Mouse (Mus musculus) forebrain, embryonic 15.5 days (tissue): ENCODE results near the gene Akap13. TPM values are rescaled to one million over a fixed set of nuclear protein-coding genes. Genes with fewer than 3 reads are reported as not detected.

ENCODE experiments used
- ATAC-seq: fragments of 200-750 bp; cut with Nextera tagmentation; replicated peaks from 2 replicates; pipeline ENCODE4 v1.8.0; 2017; ENCODE audit warnings: mild to moderate bottlenecking, moderate TSS enrichment, moderate library complexity
- H3K27ac ChIP-seq: fragments of 300-500 bp; sonication (generic); replicated peaks from 2 replicates; pipeline ENCODE4 v1.5.1; 2015; ENCODE audit warnings: mild to moderate bottlenecking, inconsistent platforms
- H3K27me3 ChIP-seq: fragments of 300-500 bp; sonication (generic); 2 replicates; pipeline ENCODE4 v1.6.1; 2015; ENCODE audit warnings: inconsistent platforms
- H3K36me3 ChIP-seq: fragments of 300-500 bp; sonication (generic); 2 replicates; pipeline ENCODE4 v1.6.1; 2015; ENCODE audit warnings: mild to moderate bottlenecking, inconsistent platforms
- H3K4me1 ChIP-seq: fragments of 300-500 bp; sonication (generic); 2 replicates; pipeline ENCODE4 v1.6.1; 2015; ENCODE audit warnings: inconsistent platforms
- H3K4me2 ChIP-seq: fragments of 300-500 bp; sonication (generic); replicated peaks from 2 replicates; pipeline ENCODE4 v1.6.1; 2015; ENCODE audit warnings: mild to moderate bottlenecking, inconsistent platforms
- H3K4me3 ChIP-seq: fragments of 300-500 bp; sonication (generic); 2 replicates; pipeline ENCODE4 v1.5.1; 2015; ENCODE audit warnings: mild to moderate bottlenecking, inconsistent platforms
- H3K9ac ChIP-seq: fragments of 300-500 bp; sonication (generic); replicated peaks from 2 replicates; pipeline ENCODE4 v1.6.1; 2015; ENCODE audit warnings: mild to moderate bottlenecking, inconsistent platforms
- H3K9me3 ChIP-seq: fragments of 300-500 bp; sonication (generic); 2 replicates; pipeline ENCODE4 v1.6.1; 2016; ENCODE audit warnings: inconsistent platforms
- WGBS: fragments of 180-500 bp; shearing (Covaris S2); methylation state at CpG from one replicate; pipeline ENCODE4 v1.1.7; 2015; ENCODE audit warnings: mixed read lengths; 5-methylcytosine and 5-hydroxymethylcytosine counted together
- polyA plus RNA-seq: library from polyadenylated mRNA; unstranded; fragments of >200 nt; fragmentation: Nextera tagmentation; extraction: Ambion mirVana; gene quantifications from 2 replicates; pipeline ENCODE4 v1.2.1, GENCODE M21; 2015

Akap13 gene
- polyA plus RNA-seq = 13.3 and 13.6 TPM in 2 replicates

- Histone ChIP-seq H3K27ac (peak within 1 kb of the TSS; percentile 91), H3K9ac (peak within 1 kb of the TSS; percentile 71), H3K27me3 (no peaks in the 10 kb centered on the region), H3K4me1 (0 out of 2 replicates have a peak, but pooled peaks cover 11% of the 10 kb centered on the region), H3K4me3 (peak within 1 kb of the TSS; percentile 71), H3K9me3 (no peaks in the 10 kb centered on the region), H3K4me2 (peak within 1 kb of the TSS; percentile 71), H3K36me3 (no peaks in the 10 kb centered on the region)
- peak; percentile 100 for ATAC-seq
- under 1% methylated on average over 90 of the region's 94 CpGs for WGBS
These were observed at the start of gene Akap13 for GRCm38 (mm10) chr7:75455223-75456151. TSS of gene Akap13 (plus strand) at chr7:75455534.

- Histone ChIP-seq H3K27ac (no peak overlapping the region), H3K9me3 (no peaks in the 10 kb centered on the region), H3K4me2 (no peak overlapping the region), H3K4me1 (no peaks in the 10 kb centered on the region), H3K9ac (no peak overlapping the region), H3K36me3 (no peaks in the 10 kb centered on the region), H3K4me3 (no peak overlapping the region), H3K27me3 (no peaks in the 10 kb centered on the region)
- ATAC-seq = no peak
- 87% methylated on average over 3 of the region's 3 CpGs for WGBS
These were observed 44.7 kb upstream of the Akap13 start for GRCm38 (mm10) chr7:75410641-75411040.

DNA sequence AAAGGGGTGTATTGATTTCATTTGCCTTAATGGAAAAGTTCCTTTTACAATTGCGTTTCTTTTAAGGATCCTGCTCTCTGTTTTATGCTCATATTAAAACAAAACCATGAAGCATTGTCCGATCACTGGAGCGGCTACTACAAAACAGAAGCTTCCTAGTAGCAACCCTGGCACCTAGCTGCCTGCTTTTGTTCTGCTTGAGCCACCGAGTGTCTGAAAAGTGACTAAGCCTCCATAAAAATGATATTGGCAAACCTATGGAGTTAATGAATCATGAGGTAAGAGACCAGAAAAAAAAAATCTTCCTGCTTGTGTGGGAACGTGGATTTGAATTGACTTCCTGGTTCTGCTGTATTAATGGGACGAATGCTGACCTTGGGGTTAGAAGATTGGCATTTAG lies 44.1 kb upstream of the Akap13 start:
- 78% methylated on average over 6 of the region's 6 CpGs for WGBS
- Histone ChIP-seq H3K9ac (no peak overlapping the region), H3K4me2 (no peak overlapping the region), H3K27ac (no peak overlapping the region), H3K9me3 (no peaks in the 10 kb centered on the region), H3K36me3 (no peaks in the 10 kb centered on the region), H3K4me3 (no peak overlapping the region), H3K27me3 (no peaks in the 10 kb centered on the region), H3K4me1 (no peaks in the 10 kb centered on the region)
- ATAC-seq = no peak

DNA sequence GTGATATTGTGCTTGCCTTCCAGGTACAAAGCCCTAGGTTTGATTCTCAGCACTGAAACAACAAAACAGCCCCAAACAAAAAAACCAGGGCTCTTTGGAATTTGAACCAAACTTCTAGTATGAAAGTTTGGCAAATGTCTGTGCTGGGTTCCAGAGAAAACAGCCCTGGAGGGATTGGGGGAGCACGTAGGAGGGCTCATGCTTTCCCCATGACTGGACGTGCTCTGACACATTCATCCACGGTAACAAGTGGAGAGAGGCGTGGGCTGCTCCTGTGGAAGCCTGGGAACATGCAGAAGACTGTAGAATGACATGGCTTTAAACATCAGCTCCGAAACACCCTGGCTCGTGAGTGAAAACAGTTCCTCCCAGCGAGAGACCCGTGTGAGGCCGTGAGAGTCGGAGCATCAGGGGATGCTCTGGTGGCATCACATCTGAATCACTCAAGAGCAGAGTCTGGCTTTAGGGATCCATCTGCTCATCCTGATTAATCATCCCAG lies 43.3 kb upstream of the Akap13 start:
- H3K27me3 ChIP-seq = no peaks in the 10 kb centered on the region
- ATAC-seq = no peak
- H3K9me3 ChIP-seq = no peaks in the 10 kb centered on the region
- H3K4me3 ChIP-seq = no peak overlapping the region
- H3K27ac ChIP-seq = no peak overlapping the region
- 89% methylated on average over 10 of the region's 10 CpGs for WGBS
- H3K4me2 ChIP-seq = no peak overlapping the region
- H3K36me3 ChIP-seq = no peaks in the 10 kb centered on the region
- no peak overlapping the region for H3K9ac ChIP-seq
- no peaks in the 10 kb centered on the region for H3K4me1 ChIP-seq

DNA sequence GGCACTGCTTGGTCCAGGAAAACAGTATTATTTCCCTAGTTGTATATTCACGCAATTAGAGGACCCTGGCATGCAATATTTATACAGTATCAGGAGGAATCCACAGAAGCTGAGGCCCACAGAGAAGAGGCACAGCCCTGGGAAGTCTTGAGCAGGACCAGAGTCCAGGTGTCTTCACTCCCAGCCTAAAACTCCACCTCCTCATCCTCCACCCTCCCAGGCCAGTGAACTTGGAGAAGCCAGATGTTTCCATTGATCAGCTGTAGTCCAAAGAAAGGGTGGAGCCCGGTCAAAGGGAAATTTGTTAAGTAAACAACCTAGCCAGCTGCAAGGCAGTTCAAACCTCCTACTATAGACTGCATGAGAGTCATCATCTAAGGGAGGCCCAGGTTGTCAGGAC lies 42.8 kb upstream of the Akap13 start:
- ATAC-seq = no peak

GRCm38 (mm10) chr7:75413903-75414302 lies 41.4 kb upstream of the Akap13 start:
- Histone ChIP-seq H3K36me3 (no peaks in the 10 kb centered on the region), H3K4me1 (no peaks in the 10 kb centered on the region), H3K4me3 (no peak overlapping the region), H3K9ac (no peak overlapping the region), H3K4me2 (no peak overlapping the region), H3K9me3 (no peaks in the 10 kb centered on the region), H3K27ac (no peak overlapping the region), H3K27me3 (no peaks in the 10 kb centered on the region)
- 5% methylated on average over 6 of the region's 6 CpGs for WGBS
- ATAC-seq = no peak

More for the DNA sequence above, 42.8 kb upstream of the Akap13 start:
- Histone ChIP-seq H3K9ac (no peak overlapping the region), H3K4me3 (no peak overlapping the region), H3K36me3 (no peaks in the 10 kb centered on the region), H3K4me1 (no peaks in the 10 kb centered on the region), H3K4me2 (no peak overlapping the region), H3K27me3 (no peaks in the 10 kb centered on the region), H3K27ac (no peak overlapping the region), H3K9me3 (no peaks in the 10 kb centered on the region)
- WGBS = 81% methylated on average over 2 of the region's 2 CpGs

- no peak overlapping the region for H3K4me2 ChIP-seq
- no peaks in the 10 kb centered on the region for H3K4me1 ChIP-seq
- 2% methylated on average over 3 of the region's 3 CpGs for WGBS
- no peaks in the 10 kb centered on the region for H3K9me3 ChIP-seq
- H3K9ac ChIP-seq = no peak overlapping the region
- no peaks in the 10 kb centered on the region for H3K27me3 ChIP-seq
- no peak overlapping the region for H3K4me3 ChIP-seq
- no peaks in the 10 kb centered on the region for H3K36me3 ChIP-seq
- H3K27ac ChIP-seq = no peak overlapping the region
- ATAC-seq = no peak
These were observed 41.0 kb upstream of the Akap13 start for GRCm38 (mm10) chr7:75414316-75414715.

- H3K27me3 ChIP-seq = no peaks in the 10 kb centered on the region
- no peak overlapping the region for H3K4me3 ChIP-seq
- no peak overlapping the region for H3K27ac ChIP-seq
- H3K9me3 ChIP-seq = no peaks in the 10 kb centered on the region
- ATAC-seq = no peak
- no peaks in the 10 kb centered on the region for H3K4me1 ChIP-seq
- H3K36me3 ChIP-seq = no peaks in the 10 kb centered on the region
- 39% methylated on average over 4 of the region's 4 CpGs for WGBS
- H3K9ac ChIP-seq = no peak overlapping the region
- H3K4me2 ChIP-seq = no peak overlapping the region
These were observed 40.0 kb upstream of the Akap13 start for GRCm38 (mm10) chr7:75415166-75415881.

- Histone ChIP-seq H3K27ac (no peak overlapping the region), H3K4me2 (no peak overlapping the region), H3K9ac (no peak overlapping the region), H3K4me3 (no peak overlapping the region), H3K9me3 (no peaks in the 10 kb centered on the region), H3K4me1 (no peaks in the 10 kb centered on the region), H3K27me3 (no peaks in the 10 kb centered on the region), H3K36me3 (no peaks in the 10 kb centered on the region)
- WGBS = 91% methylated on average over 7 of the region's 7 CpGs
- ATAC-seq = no peak
These were observed 39.3 kb upstream of the Akap13 start for GRCm38 (mm10) chr7:75415882-75416585.

DNA sequence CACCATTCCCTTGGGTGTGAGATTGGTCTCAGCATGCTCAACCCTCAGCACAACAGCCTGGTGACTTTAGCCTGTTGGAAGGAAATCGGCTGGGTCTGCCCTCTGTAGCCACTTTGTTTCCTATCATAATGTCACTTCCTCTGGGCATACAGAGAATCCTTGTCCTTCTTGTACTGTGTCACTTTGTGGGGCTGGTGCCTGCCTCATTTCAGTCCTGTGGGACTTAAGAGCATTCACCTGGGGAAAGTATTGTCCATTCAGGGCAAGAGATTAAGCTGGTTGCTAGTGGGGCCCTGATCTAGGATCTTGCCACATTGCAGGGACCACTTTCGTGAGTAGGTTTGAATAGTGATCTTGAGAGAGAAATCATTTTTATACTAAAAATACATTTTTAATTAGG lies 34.4 kb upstream of the Akap13 start:
- Histone ChIP-seq H3K4me3 (no peak overlapping the region), H3K9ac (no peak overlapping the region), H3K27ac (no peak overlapping the region), H3K27me3 (no peaks in the 10 kb centered on the region), H3K4me2 (no peak overlapping the region), H3K36me3 (no peaks in the 10 kb centered on the region), H3K4me1 (no peaks in the 10 kb centered on the region), H3K9me3 (no peaks in the 10 kb centered on the region)
- ATAC-seq = no peak
- 87% methylated on average over 2 of the region's 2 CpGs for WGBS

- Histone ChIP-seq H3K36me3 (no peaks in the 10 kb centered on the region), H3K9ac (no peak overlapping the region), H3K4me1 (no peaks in the 10 kb centered on the region), H3K27ac (no peak overlapping the region), H3K27me3 (no peaks in the 10 kb centered on the region), H3K9me3 (no peaks in the 10 kb centered on the region), H3K4me3 (no peak overlapping the region), H3K4me2 (no peak overlapping the region)
- ATAC-seq = no peak
- 56% methylated on average over 7 of the region's 7 CpGs for WGBS
These were observed 31.2 kb upstream of the Akap13 start for GRCm38 (mm10) chr7:75424121-75424520.

DNA sequence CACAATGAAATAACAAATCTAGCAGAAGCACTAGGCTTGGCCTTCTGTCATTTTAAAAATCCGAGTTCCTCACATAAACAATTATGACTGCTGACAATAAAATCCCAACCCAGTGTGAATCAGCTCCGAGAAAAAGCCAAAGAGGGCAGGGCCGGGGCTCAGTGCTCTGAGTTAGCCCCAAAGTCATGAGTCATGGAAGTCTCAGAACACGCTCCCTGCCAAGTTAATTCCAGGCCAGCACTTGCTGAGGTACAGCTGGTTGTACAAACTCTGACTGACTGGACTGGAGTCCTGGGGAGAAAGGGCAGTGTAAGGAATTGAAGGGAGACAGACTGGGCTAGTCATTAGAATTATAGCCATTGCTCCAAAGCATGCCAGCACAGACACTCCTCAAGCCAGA lies 28.0 kb upstream of the Akap13 start:
- Histone ChIP-seq H3K4me1 (no peaks in the 10 kb centered on the region), H3K27ac (no peak overlapping the region), H3K36me3 (no peaks in the 10 kb centered on the region), H3K9ac (no peak overlapping the region), H3K4me3 (no peak overlapping the region), H3K27me3 (no peaks in the 10 kb centered on the region), H3K9me3 (no peaks in the 10 kb centered on the region), H3K4me2 (no peak overlapping the region)
- no peak for ATAC-seq
- 78% methylated on average over 4 of the region's 4 CpGs for WGBS
